Mouse (Mus musculus) olfactory bulb, adult 2 months (tissue): Measurements from ENCODE around the gene Aes. TPM values are rescaled to one million over a fixed set of nuclear protein-coding genes. Genes with fewer than 3 reads are reported as not detected.

ENCODE experiments used
- H3K27ac ChIP-seq: fragments of 200-500 bp; 2 replicates; pipeline ENCODE4 v1.5.1; 2012; ENCODE audit warnings: low read depth, low read length; ENCODE audit not compliant: insufficient read depth
- H3K4me1 ChIP-seq: fragments of 200-500 bp; 2 replicates; pipeline ENCODE4 v1.6.1; 2012; ENCODE audit warnings: low read length; ENCODE audit not compliant: control insufficient read depth, insufficient read depth
- H3K4me3 ChIP-seq: fragments of 200-500 bp; 2 replicates; pipeline ENCODE4 v1.5.1; 2012; ENCODE audit warnings: mild to moderate bottlenecking, low read depth, low read length, moderate library complexity; ENCODE audit not compliant: insufficient read depth
- CTCF ChIP-seq: fragments of 200-500 bp; IDR thresholded peaks from 2 replicates; pipeline ENCODE4 v1.5.1; 2012; ENCODE audit warnings: low read depth, mild to moderate bottlenecking, low read length, moderate library complexity; ENCODE audit not compliant: insufficient read depth
- POLR2A ChIP-seq: fragments of 200-500 bp; IDR thresholded peaks from 2 replicates; pipeline ENCODE4 v1.6.1; 2012; ENCODE audit warnings: mild to moderate bottlenecking, low read depth, low read length, moderate library complexity; ENCODE audit not compliant: insufficient read depth
- WGBS: fragments of 180-500 bp; shearing (Covaris S2); methylation state at CpG from one replicate; pipeline ENCODE4 v1.1.7; 2018; 5-methylcytosine and 5-hydroxymethylcytosine counted together
- polyA plus RNA-seq: library from polyadenylated mRNA; stranded (reverse); fragments of >200 nt; gene quantifications from 2 replicates; pipeline ENCODE4 v1.2.4, GENCODE M21; 2012; ENCODE audit warnings: low replicate concordance; ENCODE audit not compliant: missing spikeins, insufficient read depth, insufficient read length

Gene Aes
- polyA plus RNA-seq, 1 experiment = 1,500 TPM

DNA sequence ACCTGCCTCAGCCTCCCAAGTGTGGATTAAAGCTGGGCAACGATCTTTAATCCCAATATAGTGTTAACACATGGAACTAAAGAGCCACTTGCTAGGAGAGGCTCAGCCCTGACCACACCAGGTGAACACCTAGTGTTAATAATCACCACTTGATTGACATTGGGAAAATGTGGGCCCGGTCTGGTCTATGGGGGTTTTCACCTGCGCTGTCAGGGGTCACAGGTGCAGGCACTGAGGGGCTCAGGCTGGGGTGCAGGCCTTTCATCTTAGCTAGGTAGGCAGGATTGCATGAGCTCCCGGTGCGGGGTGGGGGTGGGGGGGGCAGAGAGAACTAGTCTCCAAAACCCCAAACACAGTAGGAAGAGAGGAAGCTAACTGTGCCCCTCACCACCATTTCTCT lies 40.3 kb downstream of the Aes start:
- Histone ChIP-seq H3K4me3 (no peak overlapping the region), H3K27ac (no peak overlapping the region), H3K4me1 (peaks cover 37% of the 10 kb centered on the region)
- TF ChIP-seq CTCF (no peak), POLR2A (no peak)
- WGBS = 90% methylated on average over 5 of the region's 5 CpGs

- peaks cover 37% of the 10 kb centered on the region for H3K4me1 ChIP-seq
- WGBS = 72% methylated on average over 10 of the region's 10 CpGs
- TF ChIP-seq CTCF (no peak), POLR2A (no peak)
Observed at GRCm38 (mm10) chr10:81600096-81600495, 40.8 kb downstream of the Aes start.

GRCm38 (mm10) chr10:81600738-81601203 lies 41.5 kb downstream of the Aes start, which contains the start of gene Tle6:
Gene Tle6, minus strand, starts transcription at chr10:81601073.
- Histone ChIP-seq H3K4me3 (peak within 1 kb of the TSS; percentile 12; the same call in 1 of the 2 replicates), H3K27ac (no peak within 1 kb of the TSS), H3K4me1 (peaks cover 35% of the 10 kb centered on the region)
- 4% methylated on average over 28 of the region's 28 CpGs for WGBS
- TF ChIP-seq POLR2A (no peak), CTCF (no peak)

More at GRCm38 (mm10) chr10:81600096-81600495, 40.8 kb downstream of the Aes start:
- Histone ChIP-seq H3K4me3 (no peak overlapping the region), H3K27ac (no peak overlapping the region)

GRCm38 (mm10) chr10:81601396-81601905 lies 42.2 kb downstream of the Aes start:
- peaks cover 31% of the 10 kb centered on the region for H3K4me1 ChIP-seq
- no peak overlapping the region for H3K27ac ChIP-seq
- TF ChIP-seq CTCF (no peak), POLR2A (no peak)
- 46% methylated on average over 7 of the region's 7 CpGs for WGBS
- H3K4me3 ChIP-seq = 0 out of 2 replicates have a peak overlapping the region, but pooled peaks have one; percentile 12

GRCm38 (mm10) chr10:81602741-81603151 lies 43.5 kb downstream of the Aes start:
- TF ChIP-seq CTCF = no peak
- TF ChIP-seq POLR2A = no peak
- Histone ChIP-seq H3K4me1 (peaks cover 19% of the 10 kb centered on the region), H3K27ac (no peak overlapping the region), H3K4me3 (no peak overlapping the region)
- 28% methylated on average over 4 of the region's 4 CpGs for WGBS

DNA sequence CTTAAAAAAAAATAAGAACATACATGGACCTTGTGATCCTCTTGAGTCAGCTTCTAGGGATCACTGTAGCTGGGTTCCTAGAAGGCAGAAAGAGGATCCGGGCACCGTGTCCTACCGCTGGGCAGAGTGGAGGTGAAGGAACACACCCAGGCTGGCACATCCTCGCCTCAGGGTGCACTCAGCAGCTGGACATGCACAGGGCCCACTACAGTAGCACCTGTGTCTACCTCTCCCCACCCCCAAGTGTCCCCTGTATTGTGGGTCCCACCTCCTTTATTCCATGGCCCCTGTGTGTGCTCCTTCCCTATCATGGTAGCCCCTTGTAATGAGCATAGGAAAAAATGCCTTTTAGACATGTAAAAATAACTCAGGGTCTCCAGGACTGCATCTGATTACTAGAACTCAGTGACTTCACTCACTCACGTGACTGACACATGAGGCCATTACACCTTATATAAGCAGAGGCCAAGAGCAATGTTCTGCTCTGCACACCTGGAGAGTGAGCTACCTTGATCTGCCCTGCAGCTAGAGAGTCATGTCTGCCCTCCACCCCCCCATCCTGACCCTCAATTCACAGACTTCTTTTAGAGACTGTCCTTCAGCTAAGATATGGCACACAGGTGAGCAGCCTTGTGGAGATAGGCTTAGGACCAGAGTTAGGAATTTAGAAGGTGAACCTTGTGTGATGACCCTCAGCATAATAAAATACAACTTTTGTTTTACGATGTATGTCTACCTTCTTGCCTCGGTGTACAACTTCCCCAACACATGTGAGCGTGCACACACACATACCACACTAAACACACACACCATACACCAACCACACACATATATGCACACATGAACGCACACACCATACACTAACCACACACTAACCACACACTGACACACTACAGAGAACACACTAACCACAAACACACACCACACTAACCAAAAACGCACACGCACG lies 45.0 kb downstream of the Aes start:
- H3K27ac ChIP-seq = no peak overlapping the region
- TF ChIP-seq POLR2A = no peak
- no peak for TF ChIP-seq CTCF
- 82% methylated on average over 12 of the region's 12 CpGs for WGBS
- H3K4me1 ChIP-seq = peaks cover 17% of the 10 kb centered on the region
- H3K4me3 ChIP-seq = no peak overlapping the region

- Histone ChIP-seq H3K4me3 (no peak overlapping the region), H3K4me1 (peaks cover 17% of the 10 kb centered on the region), H3K27ac (peak overlapping the region; percentile 92)
- WGBS = 17% methylated on average over 29 of the region's 29 CpGs
- TF ChIP-seq POLR2A = no peak
- peak; percentile 83 for TF ChIP-seq CTCF
Observed at GRCm38 (mm10) chr10:81604968-81605665, 45.8 kb downstream of the Aes start.

DNA sequence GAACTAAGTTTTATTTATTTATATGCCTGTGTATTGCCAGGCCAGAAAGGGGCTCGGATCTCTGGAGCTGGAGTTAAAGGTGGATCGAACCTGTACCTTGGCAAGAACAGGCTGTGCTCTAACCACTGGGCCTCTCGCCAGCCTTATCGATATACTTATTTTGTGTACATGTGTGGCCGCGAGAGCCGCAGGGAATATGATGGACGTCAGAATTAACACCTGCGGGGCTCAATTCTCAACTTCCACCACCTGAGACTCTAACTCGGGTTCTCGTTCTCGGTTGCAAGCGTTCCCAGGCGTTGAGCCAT lies 46.3 kb downstream of the Aes start:
- no peak for TF ChIP-seq CTCF
- TF ChIP-seq POLR2A = no peak

More for the DNA sequence above, 46.3 kb downstream of the Aes start:
- peak overlapping the region; percentile 51 for H3K4me3 ChIP-seq
- H3K27ac ChIP-seq = peak overlapping the region; percentile 92
- peaks cover 15% of the 10 kb centered on the region for H3K4me1 ChIP-seq
- 2% methylated on average over 14 of the region's 14 CpGs for WGBS
